Mouse (Mus musculus) retina, postnatal 1 day (tissue): ENCODE results near the gene Lin54.
A peak's percentile ranks its signal among the peaks of the same experiment; 100 is the strongest.

Source experiments
- DNase-seq: peaks from one replicate; pipeline ENCODE4 v3.0.0-alpha.2; 2012

The Lin54 gene

GRCm38 (mm10) chr5:100415761-100416590 is 84.5 kb downstream of the Lin54 start, which contains the start of gene Sec31a:
TSS of gene Sec31a (minus strand) at chr5:100416234.
- DNase-seq = peak; percentile 96

DNA sequence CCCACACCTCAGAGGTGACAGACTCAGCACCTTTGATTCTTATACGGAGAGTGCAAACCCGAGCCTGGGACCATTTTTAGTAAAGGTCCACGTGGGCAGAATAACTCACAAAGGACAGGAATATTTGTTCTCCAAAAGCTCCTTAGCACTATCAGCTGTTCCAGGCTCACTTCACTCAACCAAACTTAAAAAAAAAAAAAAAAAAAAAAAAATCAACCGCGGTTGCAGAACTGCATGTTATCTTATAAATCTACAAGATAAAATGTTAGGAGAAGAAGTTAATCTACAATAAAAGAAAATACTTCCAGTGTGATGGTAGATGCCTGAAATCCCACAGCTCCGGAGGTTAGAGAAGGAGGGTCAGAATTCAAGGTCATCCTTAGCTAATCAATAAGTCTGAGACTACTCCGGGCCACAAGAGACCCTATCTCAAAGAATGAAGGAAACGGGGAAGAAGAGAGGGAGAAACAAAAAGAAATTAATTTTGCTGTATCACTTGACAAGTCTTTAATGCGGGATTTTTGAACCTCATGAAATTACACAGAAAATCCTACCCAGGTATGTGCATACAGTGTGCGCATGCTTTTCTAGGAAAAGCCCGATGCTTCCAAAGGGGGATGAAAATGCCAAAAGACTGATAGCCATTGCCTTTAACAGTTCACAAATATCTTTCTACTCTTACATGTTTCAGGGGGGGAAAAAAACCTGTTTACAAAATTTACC is 85.8 kb downstream of the Lin54 start:
- DNase-seq = no peak

DNA sequence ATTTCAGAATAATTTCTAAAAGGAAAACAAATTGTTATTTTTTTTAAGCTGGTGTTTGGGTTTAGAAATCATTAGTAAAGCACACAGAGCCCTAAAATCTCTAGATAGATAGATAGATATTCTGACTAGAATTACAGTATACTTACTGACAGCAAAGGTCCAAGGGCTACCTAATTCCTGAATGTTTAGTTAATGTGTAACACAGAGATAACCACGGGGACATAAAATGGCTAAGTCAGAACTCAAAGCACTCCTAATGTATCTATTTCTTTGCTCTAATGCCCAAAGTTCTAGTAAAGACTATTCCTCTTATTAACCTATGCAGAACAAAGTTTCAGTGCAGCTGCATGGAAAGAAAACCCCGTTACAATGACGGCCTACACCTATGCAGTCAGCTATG is 87.6 kb downstream of the Lin54 start:
- DNase-seq = no peak

DNA sequence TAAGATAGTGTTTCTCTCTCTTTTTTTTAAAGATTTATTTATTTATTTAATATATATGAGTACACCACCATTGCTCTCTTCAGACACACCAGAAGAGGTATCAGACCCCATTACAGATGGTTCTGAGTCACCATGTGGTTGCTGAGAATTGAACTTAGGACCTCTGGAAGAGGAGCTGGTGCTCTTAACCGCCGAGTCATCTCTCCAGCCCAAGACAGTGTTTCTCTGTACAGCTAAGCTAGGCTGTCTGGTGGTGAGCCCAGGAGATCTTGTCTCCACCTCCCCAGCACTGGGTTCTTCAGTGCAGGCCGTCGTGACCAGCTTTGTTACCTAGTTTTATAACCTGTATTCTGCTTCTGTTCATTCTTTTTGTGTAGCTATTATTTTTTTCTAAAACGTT is 90.2 kb downstream of the Lin54 start:
- DNase-seq = no peak

- no peak for DNase-seq
Measured at GRCm38 (mm10) chr5:100408485-100408884, 92.0 kb downstream of the Lin54 start.

GRCm38 (mm10) chr5:100396753-100397152 is 103.7 kb downstream of the Lin54 start:
- DNase-seq = no peak

DNA sequence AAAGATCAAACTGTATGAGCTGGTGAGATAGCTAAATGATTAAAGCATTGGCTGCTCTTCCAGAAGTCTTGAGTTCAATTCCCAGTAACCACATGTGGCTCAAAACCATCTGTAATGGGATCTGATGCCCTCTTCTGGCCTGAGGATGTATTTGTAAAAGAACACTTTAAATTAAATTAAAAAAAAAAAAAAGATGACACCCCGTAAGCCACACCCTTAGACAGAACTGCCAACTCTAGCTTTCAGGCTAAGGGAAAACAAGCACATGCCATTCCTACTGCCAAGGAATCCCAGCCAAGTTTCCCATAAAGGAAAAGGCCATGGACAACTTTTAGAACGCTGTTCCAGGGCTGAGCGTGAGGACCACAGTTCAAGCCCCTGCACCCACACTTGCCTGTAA is 106.8 kb downstream of the Lin54 start:
- no peak for DNase-seq

- no peak for DNase-seq
Measured at GRCm38 (mm10) chr5:100392436-100392955, 107.9 kb downstream of the Lin54 start.
